ENCODE assay signal across 12 mouse cellular contexts in the genomic region with DNA sequence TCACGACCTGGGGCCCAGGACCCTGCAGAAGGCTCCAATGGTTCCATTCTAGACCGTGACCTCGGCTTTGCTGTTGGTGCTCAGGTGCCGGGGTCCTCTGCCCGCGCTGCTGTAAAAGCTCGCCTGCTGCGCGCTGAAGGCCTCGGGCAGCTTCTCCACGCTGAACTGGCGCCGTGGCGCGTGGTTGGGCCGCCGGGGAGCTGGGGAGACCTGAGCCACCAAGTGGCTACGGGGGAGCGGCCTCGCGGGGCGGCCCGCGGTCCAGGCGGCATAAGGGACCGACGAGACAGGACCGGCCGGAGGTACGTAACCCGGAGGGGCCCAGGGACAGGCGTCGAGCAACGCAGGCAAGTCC. TPM values are rescaled to one million over a fixed set of nuclear protein-coding genes. Genes with fewer than 3 reads are reported as not detected.
DNase-seq lines count a peak whose midpoint lies in the region; ATAC-seq and TF ChIP-seq lines count a peak whose summit lies in the region.
"Had no signal": no experiment of that assay in that cellular context is flagged by ENCODE, and none has a peak within 500 bp of the region (broad histone marks: within the 10 kb centered on the region; RNA-seq: fewer than 3 reads in every experiment).

No protein-coding gene starts in this region.

- TF ChIP-seq EP300 in stomach, postnatal 0 days (optimal IDR thresholded peaks at IDR 0.05) = no peak
- no peak for TF ChIP-seq EP300 in liver, postnatal 0 days (IDR thresholded peaks at IDR 0.05; ENCODE audit: low read depth)

- 12% methylated on average over 34 of the region's 34 CpGs for WGBS in forebrain, embryonic 16.5 days
- 19% methylated on average over 34 of the region's 34 CpGs for WGBS in forebrain, postnatal 0 days
- WGBS in stomach, embryonic 14.5 days = 18% methylated on average over 34 of the region's 34 CpGs
- WGBS in stomach, postnatal 0 days = 32% methylated on average over 33 of the region's 34 CpGs
- 56% methylated on average over 34 of the region's 34 CpGs for WGBS in liver, postnatal 0 days (ENCODE audit: insufficient replicate concordance)

- H3K36me3 ChIP-seq in forebrain, embryonic 16.5 days (ENCODE audit: control insufficient read depth, insufficient read depth) = peaks cover 9% of the 10 kb centered on the region
- H3K36me3 ChIP-seq in forebrain, postnatal 0 days (ENCODE audit: insufficient read depth) = peaks cover 41% of the 10 kb centered on the region
- H3K36me3 ChIP-seq in stomach, embryonic 14.5 days (ENCODE audit: control insufficient read depth, insufficient read depth, low read length) = peaks cover 34% of the 10 kb centered on the region
- peaks cover 28% of the 10 kb centered on the region for H3K36me3 ChIP-seq in stomach, postnatal 0 days (ENCODE audit: control insufficient read depth, insufficient read depth, low read length)
- peaks cover 34% of the 10 kb centered on the region for H3K36me3 ChIP-seq in liver, postnatal 0 days (replicated peaks; ENCODE audit: insufficient read depth, low read length)

- H3K4me2 ChIP-seq in forebrain, embryonic 16.5 days (ENCODE audit: low read length) = no peak overlapping the region
- no peak overlapping the region for H3K4me2 ChIP-seq in forebrain, postnatal 0 days (ENCODE audit: low read depth)
- H3K4me2 ChIP-seq in stomach, embryonic 14.5 days (replicated peaks; ENCODE audit: low read depth, low read length) = no peak overlapping the region
- no peak overlapping the region for H3K4me2 ChIP-seq in stomach, postnatal 0 days (replicated peaks; ENCODE audit: low read depth)
- H3K4me2 ChIP-seq in liver, postnatal 0 days (ENCODE audit: low read depth, low read length) = peak overlapping the region; percentile 22; the same call in 1 of the 2 replicates

- no peak overlapping the region for H3K4me3 ChIP-seq in forebrain, embryonic 16.5 days (replicated peaks; ENCODE audit: low read length)
- no peak overlapping the region for H3K4me3 ChIP-seq in forebrain, postnatal 0 days (ENCODE audit: low read depth, low read length)
- 0 out of 2 replicates have a peak overlapping the region, but pooled peaks have one; percentile 1 for H3K4me3 ChIP-seq in stomach, embryonic 14.5 days (ENCODE audit: low read depth, low read length)
- no peak overlapping the region for H3K4me3 ChIP-seq in stomach, postnatal 0 days (ENCODE audit: low read depth, low read length)
- no peak overlapping the region for H3K4me3 ChIP-seq in liver, postnatal 0 days (ENCODE audit: low read depth, low read length)

- H3K9ac ChIP-seq in forebrain, embryonic 16.5 days (replicated peaks; ENCODE audit: low read depth, low read length) = 0 out of 2 replicates have a peak overlapping the region, but pooled peaks have one; percentile 12
- H3K9ac ChIP-seq in forebrain, postnatal 0 days = no peak overlapping the region
- H3K9ac ChIP-seq in stomach, embryonic 14.5 days (replicated peaks; ENCODE audit: low read depth, low read length) = no peak overlapping the region
- no peak overlapping the region for H3K9ac ChIP-seq in stomach, postnatal 0 days (ENCODE audit: low read length)
- no peak overlapping the region; the same call in 1 of the 2 replicates for H3K9ac ChIP-seq in liver, postnatal 0 days (replicated peaks)

- H3K27me3 ChIP-seq in forebrain, embryonic 16.5 days (replicated peaks; ENCODE audit: control insufficient read depth, insufficient read depth, low read length) = peaks cover 37% of the 10 kb centered on the region
- peaks cover 27% of the 10 kb centered on the region for H3K27me3 ChIP-seq in forebrain, postnatal 0 days (ENCODE audit: insufficient read depth, low read length)
- H3K27me3 ChIP-seq in stomach, embryonic 14.5 days (ENCODE audit: control insufficient read depth, insufficient read depth, low read length) = peaks cover 55% of the 10 kb centered on the region
- peaks cover 4% of the 10 kb centered on the region; the same call in 1 of the 2 replicates for H3K27me3 ChIP-seq in stomach, postnatal 0 days (ENCODE audit: control insufficient read depth, insufficient read depth, low read length)
- peaks cover 28% of the 10 kb centered on the region for H3K27me3 ChIP-seq in liver, postnatal 0 days (ENCODE audit: insufficient read depth, low read length)

- no peak overlapping the region for H3K27ac ChIP-seq in forebrain, embryonic 16.5 days (ENCODE audit: low read length)
- H3K27ac ChIP-seq in forebrain, postnatal 0 days (ENCODE audit: low read depth, low read length) = no peak overlapping the region
- no peak overlapping the region for H3K27ac ChIP-seq in stomach, embryonic 14.5 days (ENCODE audit: low read length)
- H3K27ac ChIP-seq in stomach, postnatal 0 days (replicated peaks) = no peak overlapping the region
- H3K27ac ChIP-seq in liver, postnatal 0 days (ENCODE audit: low read depth) = no peak overlapping the region

- no peak for TF ChIP-seq CTCF in forebrain, postnatal 0 days (IDR thresholded peaks at IDR 0.05; ENCODE audit: low read depth)
- no peak for TF ChIP-seq CTCF in stomach, postnatal 0 days (IDR thresholded peaks at IDR 0.05; ENCODE audit: low read depth)
- TF ChIP-seq CTCF in liver, postnatal 0 days (IDR thresholded peaks at IDR 0.05; ENCODE audit: low read depth) = no peak

- DNase-seq in forebrain, postnatal 0 days = no peak
- no peak for DNase-seq in stomach, postnatal 0 days (ENCODE audit: low spot score)
- no peak for DNase-seq in liver, postnatal 0 days
- no peak for DNase-seq in gastrocnemius, postnatal 36 days
- DNase-seq in thymus, postnatal 14 days = no peak
- no peak for DNase-seq in Muller cell, postnatal 12 days (ENCODE audit: inconsistent ontology term)
- DNase-seq: kidney, adult 18-20 months had no signal

- intact Hi-C loops in gastrocnemius, postnatal 36 days (cut with DNase I) = no loop called here

- ATAC-seq in forebrain, embryonic 16.5 days = no peak
- no peak for ATAC-seq in forebrain, postnatal 0 days
- no peak for ATAC-seq in stomach, embryonic 14.5 days (ENCODE audit: insufficient number of reproducible peaks, insufficient read depth, low FRiP score, low read depth)
- no peak for ATAC-seq in stomach, postnatal 0 days (ENCODE audit: low FRiP score, low TSS enrichment)
- ATAC-seq in liver, postnatal 0 days = peak; percentile 10; the same call in 1 of the 2 replicates

- no peaks in the 10 kb centered on the region for H3K9me3 ChIP-seq in forebrain, embryonic 16.5 days (ENCODE audit: control insufficient read depth, low read length)
- no peaks in the 10 kb centered on the region for H3K9me3 ChIP-seq in forebrain, postnatal 0 days (ENCODE audit: low read length)
- H3K9me3 ChIP-seq in stomach, embryonic 14.5 days (ENCODE audit: control insufficient read depth, low read depth, low read length) = no peaks in the 10 kb centered on the region
- H3K9me3 ChIP-seq in stomach, postnatal 0 days (ENCODE audit: control insufficient read depth, low read length) = no peaks in the 10 kb centered on the region
- H3K9me3 ChIP-seq in liver, postnatal 0 days (ENCODE audit: low read length) = no peaks in the 10 kb centered on the region

- peaks cover 34% of the 10 kb centered on the region for H3K4me1 ChIP-seq in forebrain, embryonic 16.5 days (replicated peaks; ENCODE audit: control insufficient read depth, insufficient read depth, low read length)
- 0 out of 2 replicates have a peak, but pooled peaks cover 3% of the 10 kb centered on the region for H3K4me1 ChIP-seq in forebrain, postnatal 0 days (ENCODE audit: insufficient read depth)
- peaks cover 17% of the 10 kb centered on the region; the same call in 1 of the 2 replicates for H3K4me1 ChIP-seq in stomach, embryonic 14.5 days (ENCODE audit: control insufficient read depth, insufficient read depth, low read length)
- H3K4me1 ChIP-seq in stomach, postnatal 0 days (replicated peaks; ENCODE audit: control insufficient read depth, insufficient read depth) = peaks cover 5% of the 10 kb centered on the region; the same call in 1 of the 2 replicates
- H3K4me1 ChIP-seq in liver, postnatal 0 days (ENCODE audit: insufficient read depth) = peaks cover 9% of the 10 kb centered on the region

RNA-seq across cellular contexts. Expression of a gene that starts 5.5 kb away (rescaled TPM):
- polyA plus RNA-seq in forebrain, embryonic 16.5 days (2015; fragmentation: Nextera tagmentation; extraction: Ambion mirVana) = 0.66 and 0.70 TPM in 2 replicates
- 4.7 and 6.3 TPM in 2 replicates for total RNA-seq in forebrain, postnatal 0 days (2014; rRNA removed)
- polyA plus RNA-seq in forebrain, postnatal 0 days (2015; fragmentation: Nextera tagmentation; extraction: Ambion mirVana) = 1.8 and 2.7 TPM in 2 replicates
- 0.30 and 0.39 TPM in 2 replicates for polyA plus RNA-seq in stomach, embryonic 14.5 days (2014; fragmentation: Nextera tagmentation; extraction: Ambion mirVana)
- 0.06 and 0.23 TPM in 2 replicates for polyA plus RNA-seq in stomach, postnatal 0 days (2015; fragmentation: Nextera tagmentation; extraction: Ambion mirVana)
- polyA plus RNA-seq in liver, postnatal 0 days (2015; fragmentation: Nextera tagmentation; extraction: Ambion mirVana) = 0.08 and 0.13 TPM in 2 replicates
- not detected for total RNA-seq in gastrocnemius, postnatal 36 days (2021)

RNA-seq across cellular contexts. Expression of a gene that starts 17.1 kb away (rescaled TPM):
- 0.10 and 0.25 TPM in 2 replicates for polyA plus RNA-seq in forebrain, embryonic 16.5 days (2015; fragmentation: Nextera tagmentation; extraction: Ambion mirVana)
- 0.24 and 0.62 TPM in 2 replicates for total RNA-seq in forebrain, postnatal 0 days (2014; rRNA removed)
- polyA plus RNA-seq in forebrain, postnatal 0 days (2015; fragmentation: Nextera tagmentation; extraction: Ambion mirVana) = 0.44 and 0.47 TPM in 2 replicates
- 0.18 TPM in 1 of 2 replicates, not detected in the other for polyA plus RNA-seq in stomach, embryonic 14.5 days (2014; fragmentation: Nextera tagmentation; extraction: Ambion mirVana)
- polyA plus RNA-seq in stomach, postnatal 0 days (2015; fragmentation: Nextera tagmentation; extraction: Ambion mirVana) = not detected in 2 replicates
- 2.0 and 2.3 TPM in 2 replicates for polyA plus RNA-seq in liver, postnatal 0 days (2015; fragmentation: Nextera tagmentation; extraction: Ambion mirVana)
- total RNA-seq in gastrocnemius, postnatal 36 days (2021) = not detected

RNA-seq across cellular contexts. Expression of a gene that starts 37.5 kb away (rescaled TPM):
- polyA plus RNA-seq in forebrain, embryonic 16.5 days (2015; fragmentation: Nextera tagmentation; extraction: Ambion mirVana) = 29.8 and 34.6 TPM in 2 replicates
- total RNA-seq in forebrain, postnatal 0 days (2014; rRNA removed) = 8.9 and 10.0 TPM in 2 replicates
- polyA plus RNA-seq in forebrain, postnatal 0 days (2015; fragmentation: Nextera tagmentation; extraction: Ambion mirVana) = 16.5 and 18.7 TPM in 2 replicates
- polyA plus RNA-seq in stomach, embryonic 14.5 days (2014; fragmentation: Nextera tagmentation; extraction: Ambion mirVana) = 72.1 and 86.7 TPM in 2 replicates
- polyA plus RNA-seq in stomach, postnatal 0 days (2015; fragmentation: Nextera tagmentation; extraction: Ambion mirVana) = 24.0 and 27.0 TPM in 2 replicates
- polyA plus RNA-seq in liver, postnatal 0 days (2015; fragmentation: Nextera tagmentation; extraction: Ambion mirVana) = 27.8 and 30.7 TPM in 2 replicates
- under 1 TPM; 0.46 to 0.79 TPM for total RNA-seq in gastrocnemius, postnatal 36 days (2021)

RNA-seq across cellular contexts. Expression of a gene that starts 45.1 kb away (rescaled TPM):
- polyA plus RNA-seq in forebrain, embryonic 16.5 days (2015; fragmentation: Nextera tagmentation; extraction: Ambion mirVana) = 17.0 and 18.6 TPM in 2 replicates
- total RNA-seq in forebrain, postnatal 0 days (2014; rRNA removed) = 119 and 139 TPM in 2 replicates
- 12.5 and 15.6 TPM in 2 replicates for polyA plus RNA-seq in forebrain, postnatal 0 days (2015; fragmentation: Nextera tagmentation; extraction: Ambion mirVana)
- polyA plus RNA-seq in stomach, embryonic 14.5 days (2014; fragmentation: Nextera tagmentation; extraction: Ambion mirVana) = not detected in 2 replicates
- 0.23 and 0.24 TPM in 2 replicates for polyA plus RNA-seq in stomach, postnatal 0 days (2015; fragmentation: Nextera tagmentation; extraction: Ambion mirVana)
- not detected in 2 replicates for polyA plus RNA-seq in liver, postnatal 0 days (2015; fragmentation: Nextera tagmentation; extraction: Ambion mirVana)
- total RNA-seq in gastrocnemius, postnatal 36 days (2021) = not detected
- total RNA-seq: common myeloid progenitor, adult 5-6 weeks; gastrocnemius, postnatal 4 days had no signal
- polyA plus RNA-seq: liver, embryonic 16.5 days had no signal
